12 mouse cellular contexts compared by ENCODE assay signal in genomic region chr1:43615948-43616347, GRCm38 (mm10).
DNase-seq lines count a peak whose midpoint lies in the region; ATAC-seq and TF ChIP-seq lines count a peak whose summit lies in the region.
"Had no signal": no experiment of that assay in that cellular context is flagged by ENCODE, and none has a peak within 500 bp of the region (broad histone marks: within the 10 kb centered on the region; RNA-seq: fewer than 3 reads in every experiment).

No protein-coding gene starts in this region.

- no peak overlapping the region for H3K4me3 ChIP-seq in heart, embryonic 12.5 days
- no peak overlapping the region for H3K4me3 ChIP-seq in midbrain, embryonic 14.5 days (replicated peaks; ENCODE audit: low read depth, low read length)
- H3K4me3 ChIP-seq in midbrain, embryonic 10.5 days = no peak overlapping the region
- H3K4me3 ChIP-seq in hindbrain, embryonic 11.5 days (ENCODE audit: low read depth, low read length) = no peak overlapping the region
- H3K4me3 ChIP-seq in midbrain, postnatal 0 days (ENCODE audit: low read depth, low read length) = no peak overlapping the region

- no peak for DNase-seq in heart, adult 8-10 months (ENCODE audit: low spot score)
- DNase-seq in midbrain, embryonic 14.5 days = peak; percentile 42
- no peak for DNase-seq in midbrain, embryonic 10.5 days (ENCODE audit: low spot score)
- peak; percentile 15 for DNase-seq in hindbrain, embryonic 11.5 days (ENCODE audit: low spot score)
- DNase-seq in midbrain, postnatal 0 days (ENCODE audit: low spot score) = peak; percentile 42
- no peak for DNase-seq in natural killer cell, adult 2 months (ENCODE audit: low spot score in 2 of 2)
- DNase-seq: kidney, postnatal 4 days; thymus, postnatal 14 days had no signal

- no peaks in the 10 kb centered on the region for H3K4me1 ChIP-seq in heart, embryonic 12.5 days (replicated peaks)
- no peaks in the 10 kb centered on the region for H3K4me1 ChIP-seq in midbrain, embryonic 14.5 days (ENCODE audit: control insufficient read depth, insufficient read depth, low read length)
- no peaks in the 10 kb centered on the region for H3K4me1 ChIP-seq in midbrain, embryonic 10.5 days
- no peaks in the 10 kb centered on the region for H3K4me1 ChIP-seq in hindbrain, embryonic 11.5 days (replicated peaks; ENCODE audit: control insufficient read depth, insufficient read depth, low read length)
- no peaks in the 10 kb centered on the region for H3K4me1 ChIP-seq in midbrain, postnatal 0 days (ENCODE audit: insufficient read depth, low read length)

- no peaks in the 10 kb centered on the region for H3K36me3 ChIP-seq in heart, embryonic 12.5 days
- no peaks in the 10 kb centered on the region for H3K36me3 ChIP-seq in midbrain, embryonic 14.5 days (ENCODE audit: control insufficient read depth, insufficient read depth, low read length)
- H3K36me3 ChIP-seq in midbrain, embryonic 10.5 days = no peaks in the 10 kb centered on the region
- H3K36me3 ChIP-seq in hindbrain, embryonic 11.5 days (ENCODE audit: control insufficient read depth, insufficient read depth, low read length) = no peaks in the 10 kb centered on the region
- no peaks in the 10 kb centered on the region for H3K36me3 ChIP-seq in midbrain, postnatal 0 days (ENCODE audit: insufficient read depth, low read length)

- 48% methylated on average over 4 of the region's 4 CpGs for WGBS in heart, embryonic 12.5 days
- WGBS in midbrain, embryonic 14.5 days = 46% methylated on average over 4 of the region's 4 CpGs
- WGBS in midbrain, embryonic 10.5 days = 82% methylated on average over 4 of the region's 4 CpGs
- WGBS in hindbrain, embryonic 11.5 days = 61% methylated on average over 4 of the region's 4 CpGs
- WGBS in midbrain, postnatal 0 days = 36% methylated on average over 4 of the region's 4 CpGs

- H3K27me3 ChIP-seq in heart, embryonic 12.5 days (replicated peaks) = no peaks in the 10 kb centered on the region
- no peaks in the 10 kb centered on the region for H3K27me3 ChIP-seq in midbrain, embryonic 14.5 days (ENCODE audit: control insufficient read depth, insufficient read depth, low read length)
- no peaks in the 10 kb centered on the region for H3K27me3 ChIP-seq in midbrain, embryonic 10.5 days (ENCODE audit: low read depth, poor library complexity, severe bottlenecking)
- H3K27me3 ChIP-seq in hindbrain, embryonic 11.5 days (ENCODE audit: control insufficient read depth, insufficient read depth, low read length) = no peaks in the 10 kb centered on the region
- H3K27me3 ChIP-seq in midbrain, postnatal 0 days (ENCODE audit: insufficient read depth, low read length) = no peaks in the 10 kb centered on the region

- H3K9ac ChIP-seq in heart, embryonic 12.5 days = no peak overlapping the region
- H3K9ac ChIP-seq in midbrain, embryonic 14.5 days (replicated peaks; ENCODE audit: low read length) = no peak overlapping the region
- H3K9ac ChIP-seq in hindbrain, embryonic 11.5 days (ENCODE audit: low read depth, low read length) = no peak overlapping the region
- no peak overlapping the region for H3K9ac ChIP-seq in midbrain, postnatal 0 days (replicated peaks; ENCODE audit: low read length, poor library complexity, severe bottlenecking)
- H3K9ac ChIP-seq: liver, embryonic 14.5 days had no signal

- H3K4me2 ChIP-seq in heart, embryonic 12.5 days = no peak overlapping the region
- H3K4me2 ChIP-seq in midbrain, embryonic 14.5 days (ENCODE audit: low read length) = no peak overlapping the region
- H3K4me2 ChIP-seq in hindbrain, embryonic 11.5 days (replicated peaks; ENCODE audit: low read depth, low read length) = no peak overlapping the region
- no peak overlapping the region for H3K4me2 ChIP-seq in midbrain, postnatal 0 days (ENCODE audit: low read depth, low read length, poor library complexity, severe bottlenecking)

- 0 out of 2 replicates have a peak, but pooled peaks cover 3% of the 10 kb centered on the region for H3K9me3 ChIP-seq in heart, embryonic 12.5 days (replicated peaks)
- no peaks in the 10 kb centered on the region for H3K9me3 ChIP-seq in midbrain, embryonic 14.5 days (ENCODE audit: control insufficient read depth, low read length)
- 0 out of 2 replicates have a peak, but pooled peaks cover 3% of the 10 kb centered on the region for H3K9me3 ChIP-seq in midbrain, embryonic 10.5 days (replicated peaks)
- no peaks in the 10 kb centered on the region for H3K9me3 ChIP-seq in hindbrain, embryonic 11.5 days (ENCODE audit: control insufficient read depth, low read length)
- H3K9me3 ChIP-seq in midbrain, postnatal 0 days (ENCODE audit: low read length) = no peaks in the 10 kb centered on the region

- ATAC-seq in heart, embryonic 12.5 days (ENCODE audit: insufficient number of reproducible peaks, low FRiP score) = peak; percentile 18; the same call in 1 of the 2 replicates
- peak; percentile 40; the same call in 1 of the 2 replicates for ATAC-seq in midbrain, embryonic 14.5 days (ENCODE audit: low FRiP score, low TSS enrichment)
- ATAC-seq in hindbrain, embryonic 11.5 days (ENCODE audit: low FRiP score) = no peak
- ATAC-seq in midbrain, postnatal 0 days (ENCODE audit: low FRiP score) = no peak
- ATAC-seq in inflammation-experienced regulatory T-cells, adult 6 months = no peak

- no peak; the same call in 1 of the 2 replicates for TF ChIP-seq CTCF in midbrain, postnatal 0 days (IDR thresholded peaks at IDR 0.05)

- H3K27ac ChIP-seq in heart, embryonic 12.5 days (ENCODE audit: poor library complexity, severe bottlenecking) = 0 out of 2 replicates have a peak overlapping the region, but pooled peaks have one; percentile 12
- no peak overlapping the region for H3K27ac ChIP-seq in midbrain, embryonic 14.5 days (replicated peaks; ENCODE audit: low read depth, low read length)
- no peak overlapping the region for H3K27ac ChIP-seq in midbrain, embryonic 10.5 days (replicated peaks)
- H3K27ac ChIP-seq in hindbrain, embryonic 11.5 days (ENCODE audit: low read depth, low read length) = no peak overlapping the region
- H3K27ac ChIP-seq in midbrain, postnatal 0 days (ENCODE audit: low read depth, low read length) = peak overlapping the region; percentile 34; the same call in 1 of the 2 replicates
- H3K27ac ChIP-seq: liver, embryonic 14.5 days; macrophage had no signal

Comparison
In these comparisons a context has a peak if more than half of its experiments do, and no peak if none do; other contexts are left out.
1. ATAC-seq: peak in heart, embryonic 12.5 days (single experiment) and midbrain, embryonic 14.5 days (single experiment); none in hindbrain, embryonic 11.5 days (single experiment), midbrain, postnatal 0 days (single experiment) and inflammation-experienced regulatory T-cells, adult 6 months (single experiment).
2. H3K27ac ChIP-seq: peak in heart, embryonic 12.5 days (single experiment) and midbrain, postnatal 0 days (single experiment); none in midbrain, embryonic 14.5 days (single experiment), midbrain, embryonic 10.5 days (single experiment) and hindbrain, embryonic 11.5 days (single experiment).
3. DNase-seq: peak in midbrain, embryonic 14.5 days (single experiment), hindbrain, embryonic 11.5 days (single experiment) and midbrain, postnatal 0 days (single experiment); none in heart, adult 8-10 months (single experiment), midbrain, embryonic 10.5 days (single experiment) and natural killer cell, adult 2 months (0 of 2).